Mouse (Mus musculus): ENCODE measurements around the gene Olfr766-ps1.

DNA sequence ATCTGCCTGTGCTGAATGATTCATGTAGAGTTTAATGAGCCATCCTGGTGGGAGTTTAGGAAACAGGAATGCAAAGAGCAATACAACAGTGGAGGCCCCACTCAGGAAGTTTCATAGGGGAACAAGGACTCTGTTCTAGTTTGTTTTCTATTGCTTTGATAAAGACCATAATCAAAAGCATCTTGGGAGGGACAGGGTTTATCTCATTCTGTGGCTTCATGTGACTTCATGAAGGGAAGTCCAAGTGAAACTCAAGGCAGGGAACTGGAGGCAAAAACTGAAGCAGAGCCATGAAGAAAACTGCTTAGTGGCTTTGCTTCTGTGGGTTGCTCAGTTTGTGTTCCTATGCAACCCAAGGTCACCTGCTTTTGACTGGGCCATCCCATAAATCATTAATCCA is 54.3 kb downstream of the Olfr766-ps1 start:
- TF ChIP-seq POLR2A (IDR thresholded peaks at IDR 0.05; ENCODE audit: borderline replicate concordance, control insufficient read depth, low read depth, low read length) (no peak), CTCF (IDR thresholded peaks at IDR 0.05; ENCODE audit: control insufficient read depth, insufficient read depth, low read length) (no peak)
